Mouse (Mus musculus) heart, embryonic 11.5 days (tissue): ENCODE results near the gene Sox6. TPM values are rescaled to one million over a fixed set of nuclear protein-coding genes. Genes with fewer than 3 reads are reported as not detected.
A peak's percentile ranks its signal among the peaks of the same experiment; 100 is the strongest.

Experiments used
- ATAC-seq: fragments of 200-750 bp; cut with Nextera tagmentation; replicated peaks from 2 replicates; pipeline ENCODE4 v1.8.0; 2017; ENCODE audit warnings: moderate library complexity; ENCODE audit not compliant: insufficient number of reproducible peaks, low FRiP score, low TSS enrichment
- H3K27ac ChIP-seq: fragments of 300-500 bp; sonication (generic); 2 replicates; pipeline ENCODE4 v1.5.1; 2014; ENCODE audit warnings: mild to moderate bottlenecking, low read depth, low read length
- H3K27me3 ChIP-seq: fragments of 300-500 bp; sonication (generic); 2 replicates; pipeline ENCODE4 v1.6.1; 2014; ENCODE audit warnings: mild to moderate bottlenecking, low read length, mixed read lengths; ENCODE audit not compliant: control insufficient read depth, insufficient read depth
- H3K36me3 ChIP-seq: fragments of 300-500 bp; sonication (generic); 2 replicates; pipeline ENCODE4 v1.6.1; 2014; ENCODE audit warnings: mild to moderate bottlenecking, low read length, moderate library complexity, mixed read lengths; ENCODE audit not compliant: control insufficient read depth, insufficient read depth
- H3K4me1 ChIP-seq: fragments of 300-500 bp; sonication (generic); 2 replicates; pipeline ENCODE4 v1.6.1; 2014; ENCODE audit warnings: low read length; ENCODE audit not compliant: control insufficient read depth, insufficient read depth
- H3K4me2 ChIP-seq: fragments of 300-500 bp; sonication (generic); 2 replicates; pipeline ENCODE4 v1.6.1; 2014; ENCODE audit warnings: mild to moderate bottlenecking, moderate library complexity
- H3K4me3 ChIP-seq: fragments of 300-500 bp; sonication (generic); 2 replicates; pipeline ENCODE4 v1.5.1; 2014; ENCODE audit warnings: low read depth, low read length
- H3K9ac ChIP-seq: fragments of 300-500 bp; sonication (generic); 2 replicates; pipeline ENCODE4 v1.6.1; 2014; ENCODE audit warnings: mild to moderate bottlenecking, low read depth, low read length, moderate library complexity
- H3K9me3 ChIP-seq: fragments of 300-500 bp; sonication (generic); replicated peaks from 2 replicates; pipeline ENCODE4 v1.6.1; 2016; ENCODE audit warnings: low read length; ENCODE audit not compliant: control insufficient read depth
- WGBS: fragments of 180-500 bp; shearing (Covaris S2); extraction: QIAGEN DNeasy Blood & Tissue Kit; methylation state at CpG from one replicate; pipeline ENCODE4 v1.1.7; 2014; ENCODE audit not compliant: insufficient replicate concordance; 5-methylcytosine and 5-hydroxymethylcytosine counted together
- polyA plus RNA-seq: library from polyadenylated mRNA; unstranded; fragments of >200 nt; fragmentation: Nextera tagmentation; extraction: Ambion mirVana; gene quantifications from 2 replicates; pipeline ENCODE4 v1.2.1, GENCODE M21; 2014

Sox6 gene
- polyA plus RNA-seq, 1 experiment from 2014 or later, result 45.1 TPM

DNA sequence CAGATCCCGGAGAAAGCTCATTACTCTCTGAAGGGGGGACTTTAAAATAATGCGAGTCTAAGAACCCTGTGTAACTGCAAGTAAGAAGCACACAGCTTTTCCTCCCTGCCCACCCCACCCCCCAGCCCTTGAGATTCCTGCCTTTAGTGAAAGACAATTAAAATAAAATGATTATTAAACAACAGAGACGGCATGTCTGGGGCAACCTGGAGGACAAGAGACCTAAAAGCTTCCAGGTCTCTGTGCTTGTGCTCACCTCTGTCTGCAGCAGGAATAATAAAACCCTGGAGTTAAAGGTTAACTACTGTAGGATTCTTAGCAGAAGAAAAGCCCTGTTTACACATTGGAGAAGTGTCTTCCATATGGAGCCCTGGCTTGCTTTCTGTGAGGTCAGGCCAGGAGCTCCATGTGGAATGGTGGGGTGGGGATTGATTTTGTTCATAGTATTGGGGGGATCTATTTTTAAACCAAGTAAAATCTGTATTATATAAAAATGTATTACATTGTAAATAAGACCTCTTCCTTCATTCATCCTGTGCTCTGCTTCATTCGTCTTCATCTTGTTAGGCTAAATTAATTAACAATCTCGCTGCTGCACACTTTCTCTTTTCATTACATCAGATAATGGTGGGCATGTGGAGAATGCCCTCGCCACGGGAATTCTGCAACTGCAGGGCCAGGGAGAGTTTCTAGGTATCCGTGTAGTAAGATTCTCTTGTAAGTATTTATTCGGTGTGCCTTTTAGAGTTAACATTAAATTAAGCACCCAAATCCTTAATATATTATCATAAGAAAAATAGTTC, 171.7 kb downstream of the Sox6 start:
- no peak overlapping the region for H3K4me3 ChIP-seq
- 0 out of 2 replicates have a peak overlapping the region, but pooled peaks have one; percentile 10 for H3K27ac ChIP-seq
- no peak for ATAC-seq
- H3K9ac ChIP-seq, result no peak overlapping the region
- peaks cover 19% of the 10 kb centered on the region for H3K4me1 ChIP-seq
- WGBS, result 42% methylated on average over 9 of the region's 9 CpGs
- H3K27me3 ChIP-seq, result no peaks in the 10 kb centered on the region
- H3K36me3 ChIP-seq, result no peaks in the 10 kb centered on the region
- H3K9me3 ChIP-seq, result no peaks in the 10 kb centered on the region
- peak overlapping the region; percentile 31 for H3K4me2 ChIP-seq

DNA sequence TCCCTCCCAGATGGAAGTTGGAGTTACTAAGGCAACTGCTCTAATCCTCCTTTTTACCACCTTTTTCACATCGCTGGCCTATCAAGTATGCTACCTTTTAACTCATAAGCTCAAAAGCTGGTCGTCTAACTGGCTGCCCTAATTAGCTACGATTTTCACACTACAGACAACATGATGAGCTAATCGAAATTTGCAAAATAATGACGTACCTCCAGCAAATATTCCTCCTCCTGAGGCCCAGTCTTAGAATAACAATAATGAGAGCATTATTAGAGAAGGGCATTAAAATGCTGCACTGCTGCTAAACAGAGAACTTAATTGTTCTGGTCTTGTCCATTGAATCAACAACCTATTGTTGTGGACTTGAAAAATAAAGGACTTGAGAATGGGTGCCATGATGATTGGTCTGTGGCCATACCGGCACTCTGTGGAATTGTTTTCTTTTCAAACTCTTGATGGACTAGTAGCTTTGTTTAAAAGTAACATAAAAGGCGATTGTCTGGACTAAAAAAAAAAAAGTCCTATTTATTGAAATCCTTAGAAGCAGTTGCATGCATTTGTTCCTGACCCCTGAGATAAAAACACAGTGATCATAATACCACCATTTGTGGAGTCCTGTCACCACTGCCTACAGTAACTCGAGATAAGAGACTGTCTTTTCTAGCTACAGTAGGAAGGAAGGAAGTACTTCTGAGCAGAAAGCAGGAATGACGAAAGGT, 172.5 kb downstream of the Sox6 start:
- no peak overlapping the region for H3K27ac ChIP-seq
- ATAC-seq, result no peak

DNA sequence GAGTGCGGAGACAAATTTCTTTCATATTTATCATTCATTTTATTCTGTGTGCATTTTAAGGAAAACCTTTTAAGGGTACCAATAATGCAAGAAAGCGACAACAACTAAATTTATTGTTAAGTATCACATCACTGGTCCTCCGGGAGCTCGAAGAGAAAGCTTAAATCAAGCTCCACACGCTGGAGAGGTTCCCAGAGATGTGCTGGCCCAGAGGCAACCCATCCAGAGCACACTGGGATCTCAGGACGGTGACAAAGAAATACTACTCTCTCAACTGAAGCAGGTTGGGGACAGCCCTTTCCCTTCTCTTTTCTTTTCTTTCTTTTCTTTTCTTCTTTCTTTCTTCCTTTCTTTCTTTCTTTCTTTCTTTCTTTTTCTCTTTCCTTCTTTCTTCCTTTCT, 173.4 kb downstream of the Sox6 start:
- Histone ChIP-seq H3K4me2 (no peak overlapping the region), H3K27ac (no peak overlapping the region), H3K4me1 (peaks cover 19% of the 10 kb centered on the region), H3K4me3 (no peak overlapping the region), H3K9me3 (no peaks in the 10 kb centered on the region), H3K9ac (no peak overlapping the region), H3K36me3 (no peaks in the 10 kb centered on the region), H3K27me3 (no peaks in the 10 kb centered on the region)
- no peak for ATAC-seq
- WGBS, result 79% methylated on average over 6 of the region's 6 CpGs

More for the DNA sequence above, 172.5 kb downstream of the Sox6 start:
- H3K9me3 ChIP-seq, result no peaks in the 10 kb centered on the region
- H3K36me3 ChIP-seq, result no peaks in the 10 kb centered on the region
- H3K4me2 ChIP-seq, result peak overlapping the region; percentile 31
- H3K4me3 ChIP-seq, result no peak overlapping the region
- H3K4me1 ChIP-seq, result peaks cover 19% of the 10 kb centered on the region
- H3K27me3 ChIP-seq, result no peaks in the 10 kb centered on the region
- WGBS, result 36% methylated on average over 9 of the region's 9 CpGs
- H3K9ac ChIP-seq, result no peak overlapping the region

DNA sequence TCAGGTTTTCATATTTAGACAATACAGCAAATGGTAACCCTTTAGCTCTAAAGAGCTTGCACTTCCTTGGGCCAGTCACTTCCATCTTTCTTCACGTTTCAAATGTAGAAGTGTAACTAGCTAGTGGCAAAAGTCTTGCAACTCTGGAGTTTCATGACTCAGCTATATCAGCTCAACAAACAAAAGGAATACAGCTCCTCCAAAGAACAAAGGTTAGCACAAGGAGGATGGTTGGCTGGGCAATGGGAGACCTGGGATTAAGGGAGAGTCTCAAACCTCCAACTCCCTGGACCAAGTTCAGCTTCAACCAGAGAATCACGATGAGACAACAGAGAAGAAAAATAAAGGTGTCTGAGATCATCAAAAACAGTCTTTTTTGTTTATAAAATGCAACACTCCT, 174.2 kb downstream of the Sox6 start:
- no peak overlapping the region for H3K27ac ChIP-seq
- no peaks in the 10 kb centered on the region for H3K36me3 ChIP-seq
- H3K4me2 ChIP-seq, result no peak overlapping the region
- no peak overlapping the region for H3K9ac ChIP-seq
- 56% methylated on average over 2 of the region's 2 CpGs for WGBS
- H3K4me3 ChIP-seq, result no peak overlapping the region
- peaks cover 19% of the 10 kb centered on the region for H3K4me1 ChIP-seq
- H3K27me3 ChIP-seq, result no peaks in the 10 kb centered on the region
- no peaks in the 10 kb centered on the region for H3K9me3 ChIP-seq
- no peak for ATAC-seq

DNA sequence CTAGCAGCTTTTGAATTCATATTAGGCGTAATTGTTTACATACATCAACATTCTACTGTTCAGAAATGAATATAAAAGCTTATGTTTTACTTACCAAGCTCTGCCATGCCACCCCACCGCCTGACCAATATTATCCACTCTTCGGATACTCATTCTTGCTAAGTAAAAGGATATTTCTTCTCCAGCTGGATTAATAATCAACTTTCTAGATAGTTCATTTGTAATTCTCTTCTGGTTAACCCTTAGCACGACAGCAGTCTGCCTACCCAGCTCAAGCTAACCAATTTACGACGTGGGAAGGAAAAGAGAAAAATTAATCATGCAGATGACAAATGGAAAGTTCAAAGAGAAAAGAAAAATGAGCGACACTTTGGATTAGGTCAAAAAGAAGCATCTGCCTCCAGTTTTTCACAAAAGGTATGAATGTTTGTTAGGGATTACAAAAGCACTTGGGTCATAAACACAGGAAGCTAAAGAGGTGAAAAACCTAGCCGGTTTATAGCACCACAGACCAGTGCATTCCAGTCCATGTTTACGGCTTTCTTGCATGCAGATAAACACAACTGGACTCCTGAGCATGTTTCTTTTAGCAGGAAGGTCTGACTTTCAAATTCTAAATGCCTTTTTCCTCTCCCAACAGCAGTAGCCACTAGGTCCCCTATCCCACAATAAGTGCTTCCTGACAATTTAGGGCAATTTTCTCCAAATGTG, 178.8 kb downstream of the Sox6 start:
- no peak overlapping the region for H3K4me2 ChIP-seq
- no peaks in the 10 kb centered on the region for H3K27me3 ChIP-seq
- 81% methylated on average over 9 of the region's 9 CpGs for WGBS
- no peak for ATAC-seq
- H3K9me3 ChIP-seq, result no peaks in the 10 kb centered on the region
- no peaks in the 10 kb centered on the region for H3K4me1 ChIP-seq
- H3K9ac ChIP-seq, result no peak overlapping the region
- H3K27ac ChIP-seq, result no peak overlapping the region
- H3K4me3 ChIP-seq, result no peak overlapping the region
- H3K36me3 ChIP-seq, result no peaks in the 10 kb centered on the region

DNA sequence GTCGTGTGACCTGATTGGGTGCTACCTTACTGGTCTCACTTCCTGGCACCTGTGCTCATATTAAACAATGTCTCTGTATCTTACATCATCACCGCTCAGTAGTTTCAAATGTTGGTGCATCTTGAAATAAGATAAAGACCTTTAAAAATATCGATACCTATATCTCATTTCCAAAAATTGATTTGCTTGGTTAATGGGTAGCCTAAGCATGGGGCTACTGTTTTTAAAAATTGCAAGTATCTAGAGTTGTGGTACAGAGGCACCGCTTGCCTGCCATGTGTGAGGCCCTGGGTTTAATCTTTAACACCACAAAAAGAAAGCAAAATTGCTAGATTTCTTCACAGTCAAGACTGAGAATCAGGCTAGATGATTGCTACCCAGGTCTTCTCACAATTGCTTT, 187.5 kb downstream of the Sox6 start:
- WGBS, result 82% methylated on average over 4 of the region's 4 CpGs
- H3K4me3 ChIP-seq, result no peak overlapping the region

DNA sequence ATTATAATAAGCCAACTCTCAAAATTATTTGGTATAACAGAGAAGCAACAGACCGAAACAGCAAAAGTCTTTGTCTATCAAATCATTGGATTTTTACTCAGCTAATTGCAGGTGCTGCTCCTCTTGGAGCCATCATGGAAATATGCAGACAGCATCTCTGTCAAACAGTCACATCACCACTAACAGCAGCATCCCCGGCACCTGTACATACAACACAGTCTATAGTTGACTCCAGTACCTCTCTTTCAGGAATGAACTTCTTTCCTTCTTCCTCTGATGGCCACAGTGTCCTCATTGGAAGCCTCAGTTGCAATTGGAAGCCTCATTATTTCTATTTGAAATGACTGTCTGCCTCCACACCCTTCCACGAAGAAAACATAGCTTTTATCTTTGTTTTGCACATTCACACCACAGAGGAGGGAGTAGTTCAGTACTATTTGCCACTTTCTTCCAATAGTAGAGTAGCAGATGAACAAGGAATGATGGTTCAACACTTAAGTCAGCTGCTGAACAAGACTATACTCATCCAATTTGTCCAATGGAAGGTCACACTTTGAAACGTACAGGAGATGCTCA, 192.7 kb downstream of the Sox6 start:
- no peak overlapping the region for H3K4me2 ChIP-seq
- no peak overlapping the region for H3K4me3 ChIP-seq
- H3K27me3 ChIP-seq, result no peaks in the 10 kb centered on the region
- 71% methylated on average over 4 of the region's 4 CpGs for WGBS
- ATAC-seq, result no peak
- H3K9ac ChIP-seq, result no peak overlapping the region
- no peaks in the 10 kb centered on the region for H3K9me3 ChIP-seq
- no peak overlapping the region for H3K27ac ChIP-seq
- H3K36me3 ChIP-seq, result no peaks in the 10 kb centered on the region
- no peaks in the 10 kb centered on the region for H3K4me1 ChIP-seq

More for the DNA sequence above, 187.5 kb downstream of the Sox6 start:
- no peaks in the 10 kb centered on the region for H3K9me3 ChIP-seq
- no peaks in the 10 kb centered on the region for H3K27me3 ChIP-seq
- no peak overlapping the region for H3K4me2 ChIP-seq
- no peak overlapping the region for H3K27ac ChIP-seq
- no peak overlapping the region for H3K9ac ChIP-seq
- H3K36me3 ChIP-seq, result no peaks in the 10 kb centered on the region
- no peaks in the 10 kb centered on the region for H3K4me1 ChIP-seq
- no peak for ATAC-seq

DNA sequence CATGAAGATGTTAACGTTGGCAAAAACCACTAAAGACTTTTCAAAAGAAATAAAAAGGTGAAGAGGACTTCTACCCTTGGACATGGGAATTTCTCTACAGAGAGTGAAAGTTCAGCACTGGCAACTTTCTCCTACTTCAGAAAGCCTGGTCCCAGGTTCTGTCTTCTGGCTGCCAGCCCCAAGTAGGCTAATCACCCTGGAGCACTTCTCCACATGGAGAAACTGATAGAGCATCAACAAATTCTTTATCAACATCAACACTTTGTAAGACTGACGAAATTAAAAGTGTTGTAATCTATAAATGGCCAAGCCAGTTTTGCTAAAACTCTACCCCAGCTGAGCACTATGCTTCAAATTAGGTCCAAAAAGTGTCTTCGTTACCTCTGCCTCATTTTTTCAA, 193.7 kb downstream of the Sox6 start:
- H3K27me3 ChIP-seq, result no peaks in the 10 kb centered on the region
- H3K9ac ChIP-seq, result no peak overlapping the region
- no peaks in the 10 kb centered on the region for H3K36me3 ChIP-seq
- H3K4me2 ChIP-seq, result no peak overlapping the region
- no peaks in the 10 kb centered on the region for H3K4me1 ChIP-seq
- no peak overlapping the region for H3K27ac ChIP-seq
- H3K9me3 ChIP-seq, result no peaks in the 10 kb centered on the region
- 74% methylated on average over 3 of the region's 3 CpGs for WGBS
- ATAC-seq, result no peak
- H3K4me3 ChIP-seq, result no peak overlapping the region
